Mouse (Mus musculus) liver, embryonic 13.5 days (tissue): Measurements from ENCODE around the gene Zfp42. TPM values are rescaled to one million over a fixed set of nuclear protein-coding genes. Genes with fewer than 3 reads are reported as not detected.

Experiments
- ATAC-seq: fragments of 200-750 bp; cut with Nextera tagmentation; 2 replicates; pipeline ENCODE4 v1.8.0; 2017; ENCODE audit warnings: low read depth, mild to moderate bottlenecking, moderate number of reproducible peaks, moderate library complexity
- DNase-seq: peaks from one replicate; pipeline ENCODE4 v3.0.0; 2022
- H3K27ac ChIP-seq: fragments of 300-500 bp; sonication (generic); 2 replicates; pipeline ENCODE4 v1.5.1; 2015; ENCODE audit warnings: moderate library complexity, mild to moderate bottlenecking, inconsistent platforms
- H3K27me3 ChIP-seq: fragments of 300-500 bp; sonication (generic); 2 replicates; pipeline ENCODE4 v1.6.1; 2015; ENCODE audit warnings: mild to moderate bottlenecking, inconsistent platforms
- H3K36me3 ChIP-seq: fragments of 300-500 bp; sonication (generic); 2 replicates; pipeline ENCODE4 v1.6.1; 2015; ENCODE audit warnings: mild to moderate bottlenecking, inconsistent platforms
- H3K4me1 ChIP-seq: fragments of 300-500 bp; sonication (generic); replicated peaks from 2 replicates; pipeline ENCODE4 v1.6.1; 2015; ENCODE audit warnings: inconsistent platforms
- H3K4me2 ChIP-seq: fragments of 300-500 bp; sonication (generic); 2 replicates; pipeline ENCODE4 v1.6.1; 2015; ENCODE audit warnings: inconsistent platforms, mild to moderate bottlenecking, moderate library complexity
- H3K4me3 ChIP-seq: fragments of 300-500 bp; sonication (generic); replicated peaks from 2 replicates; pipeline ENCODE4 v1.5.1; 2015; ENCODE audit warnings: mild to moderate bottlenecking, inconsistent platforms
- H3K9ac ChIP-seq: fragments of 300-500 bp; sonication (generic); 2 replicates; pipeline ENCODE4 v1.6.1; 2015; ENCODE audit warnings: mild to moderate bottlenecking, inconsistent platforms
- H3K9me3 ChIP-seq: fragments of 300-500 bp; sonication (generic); replicated peaks from 2 replicates; pipeline ENCODE4 v1.6.1; 2016; ENCODE audit warnings: inconsistent platforms
- WGBS: fragments of 180-500 bp; shearing (Covaris S2); methylation state at CpG from one replicate; pipeline ENCODE4 v1.1.7; 2015; ENCODE audit not compliant: insufficient replicate concordance; 5-methylcytosine and 5-hydroxymethylcytosine counted together
- polyA plus RNA-seq: library from polyadenylated mRNA; unstranded; fragments of >200 nt; fragmentation: Nextera tagmentation; extraction: Ambion mirVana; gene quantifications from 2 replicates; pipeline ENCODE4 v1.2.1, GENCODE M21; 2015

Zfp42 gene
- polyA plus RNA-seq, 1 experiment from 2014 or later, result not detected

DNA sequence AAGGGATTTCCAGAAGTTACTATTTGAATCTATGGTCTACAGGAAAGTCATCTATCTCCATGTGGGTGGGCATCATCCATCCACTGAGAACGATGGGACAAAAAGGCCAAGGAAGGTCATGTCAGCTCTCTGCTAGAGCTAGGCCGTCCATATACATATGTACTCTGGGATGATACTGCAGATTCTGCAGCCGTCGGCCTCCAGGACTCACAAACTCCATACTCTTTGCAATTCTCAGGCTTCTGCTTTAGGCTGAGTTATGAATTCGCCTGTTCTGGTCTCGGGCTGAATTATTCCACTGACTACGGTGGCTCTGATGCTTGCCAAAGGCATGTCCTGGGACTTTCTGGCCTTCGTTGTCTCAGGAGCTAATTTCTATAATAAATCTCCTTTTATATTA is 58.1 kb downstream of the Zfp42 start:
- Histone ChIP-seq H3K36me3 (no peaks in the 10 kb centered on the region), H3K4me2 (no peak overlapping the region), H3K27ac (no peak overlapping the region), H3K9me3 (no peaks in the 10 kb centered on the region), H3K4me3 (no peak overlapping the region), H3K27me3 (no peaks in the 10 kb centered on the region), H3K4me1 (no peaks in the 10 kb centered on the region), H3K9ac (no peak overlapping the region)
- DNase-seq (no peak), ATAC-seq (no peak)
- WGBS, result 69% methylated on average over 8 of the region's 8 CpGs

Other genes with a start within 250 kb of the Zfp42 start
- not detected in 2 replicates for gene Triml1, start 165.5 kb downstream of the Zfp42 start, polyA plus RNA-seq
- not detected in 2 replicates for gene Triml2, start 126.4 kb downstream of the Zfp42 start, polyA plus RNA-seq
- not detected in 2 replicates for gene Adam26b, start 221.1 kb upstream of the Zfp42 start, polyA plus RNA-seq